Mouse (Mus musculus): ENCODE measurements around the gene Copg2. TPM values are rescaled to one million over a fixed set of nuclear protein-coding genes. Genes with fewer than 3 reads are reported as not detected.

Gene Copg2
- 10 to 100 TPM; 71.5 to 74.2 TPM for total RNA-seq (2021)

- peak; percentile 96 for DNase-seq (ENCODE audit: low spot score in 2 of 2)
- intact Hi-C loops (cut with DNase I), result no loop called here
Measured at GRCm38 (mm10) chr6:30896195-30896985, at the start of gene Copg2. TSS of gene Copg2 (minus strand) at chr6:30896794.

GRCm38 (mm10) chr6:30939264-30939663 lies 42.7 kb upstream of the Copg2 start:
- intact Hi-C loops (cut with DNase I), result no loop called here
- DNase-seq (ENCODE audit: low spot score in 2 of 2), result no peak

- intact Hi-C loops (cut with DNase I), result no loop called here
- DNase-seq (ENCODE audit: low spot score in 2 of 2), result peak in 1 of 2 experiments; percentile 11
Measured at GRCm38 (mm10) chr6:30922821-30923220, 26.2 kb upstream of the Copg2 start.

- no peak for DNase-seq (ENCODE audit: low spot score in 2 of 2)
- intact Hi-C loops (cut with DNase I), result no loop called here
Measured at GRCm38 (mm10) chr6:30921826-30922225, 25.2 kb upstream of the Copg2 start.

GRCm38 (mm10) chr6:30920834-30921675 lies 24.5 kb upstream of the Copg2 start:
- intact Hi-C loops (cut with DNase I), result no loop called here
- DNase-seq (ENCODE audit: low spot score in 2 of 2), result peak; percentile 62 to 78

- intact Hi-C loops (cut with DNase I), result no loop called here
- no peak for DNase-seq (ENCODE audit: low spot score in 2 of 2)
Measured at GRCm38 (mm10) chr6:30915473-30915872, 18.9 kb upstream of the Copg2 start, which contains the start of gene Tsga13. TSS of gene Tsga13 (minus strand) at chr6:30915573.

- peak; percentile 59 to 95 for DNase-seq (ENCODE audit: low spot score in 2 of 2)
- intact Hi-C loops (cut with DNase I), result no loop called here
Measured at GRCm38 (mm10) chr6:30907970-30908369, 11.4 kb upstream of the Copg2 start.

GRCm38 (mm10) chr6:30904911-30905310 lies 8.3 kb upstream of the Copg2 start:
- no peak for DNase-seq (ENCODE audit: low spot score in 2 of 2)
- intact Hi-C loops (cut with DNase I), result no loop called here

- DNase-seq (ENCODE audit: low spot score in 2 of 2), result no peak
- intact Hi-C loops (cut with DNase I), result no loop called here
Measured at GRCm38 (mm10) chr6:30904033-30904432, 7.4 kb upstream of the Copg2 start.

GRCm38 (mm10) chr6:30897520-30897919 lies 926 bp upstream of the Copg2 start:
- intact Hi-C loops (cut with DNase I), result no loop called here
- no peak for DNase-seq (ENCODE audit: low spot score in 2 of 2)

GRCm38 (mm10) chr6:30896986-30897327 lies 363 bp upstream of the Copg2 start:
- intact Hi-C loops (cut with DNase I), result no loop called here
- DNase-seq (ENCODE audit: low spot score in 2 of 2), result no peak

GRCm38 (mm10) chr6:30895819-30896194 lies 787 bp downstream of the Copg2 start:
- DNase-seq (ENCODE audit: low spot score in 2 of 2), result peak; percentile 13 to 34
- intact Hi-C loops (cut with DNase I), result no loop called here

GRCm38 (mm10) chr6:30893081-30893480 lies 3.5 kb downstream of the Copg2 start:
- DNase-seq (ENCODE audit: low spot score in 2 of 2), result no peak
- intact Hi-C loops (cut with DNase I), result no loop called here

GRCm38 (mm10) chr6:30891761-30892160 lies 4.8 kb downstream of the Copg2 start:
- DNase-seq (ENCODE audit: low spot score in 2 of 2), result no peak
- intact Hi-C loops (cut with DNase I), result no loop called here

- intact Hi-C loops (cut with DNase I), result no loop called here
- no peak for DNase-seq (ENCODE audit: low spot score in 2 of 2)
Measured at GRCm38 (mm10) chr6:30884856-30885255, 11.7 kb downstream of the Copg2 start.

- intact Hi-C loops (cut with DNase I), result no loop called here
- DNase-seq (ENCODE audit: low spot score in 2 of 2), result no peak
Measured at GRCm38 (mm10) chr6:30883491-30883890, 13.1 kb downstream of the Copg2 start.

GRCm38 (mm10) chr6:30876661-30877060 lies 19.9 kb downstream of the Copg2 start:
- intact Hi-C loops (cut with DNase I), result no loop called here
- DNase-seq (ENCODE audit: low spot score in 2 of 2), result no peak

- no peak for DNase-seq (ENCODE audit: low spot score in 2 of 2)
- intact Hi-C loops (cut with DNase I), result no loop called here
Measured at GRCm38 (mm10) chr6:30866501-30866900, 30.1 kb downstream of the Copg2 start.

- DNase-seq (ENCODE audit: low spot score in 2 of 2), result no peak
- intact Hi-C loops (cut with DNase I), result no loop called here
Measured at GRCm38 (mm10) chr6:30865031-30865678, 31.4 kb downstream of the Copg2 start.

- intact Hi-C loops (cut with DNase I), result no loop called here
- no peak for DNase-seq (ENCODE audit: low spot score in 2 of 2)
Measured at GRCm38 (mm10) chr6:30855956-30856355, 40.6 kb downstream of the Copg2 start.

Measured in left cerebral cortex, postnatal 25 days (tissue).